Mouse (Mus musculus) lung, postnatal 0 days (tissue): ENCODE results near the gene Ccdc191.

Experiments
- CTCF ChIP-seq: IDR thresholded peaks from 2 replicates; pipeline ENCODE4 v1.5.1; 2016; ENCODE audit warnings: antibody characterized with exemption, mild to moderate bottlenecking
- EP300 ChIP-seq: IDR thresholded peaks from 2 replicates; pipeline ENCODE4 v1.6.1; 2016; ENCODE audit warnings: antibody characterized with exemption, mild to moderate bottlenecking, control low read depth

GRCm38 (mm10) chr16:43925846-43926245 is 36.2 kb downstream of the Ccdc191 start:
- TF ChIP-seq CTCF, result no peak
- no peak for TF ChIP-seq EP300
